Mouse (Mus musculus) midbrain, embryonic 14.5 days (tissue): ENCODE data around the gene Eif4enif1. TPM values are rescaled to one million over a fixed set of nuclear protein-coding genes. Genes with fewer than 3 reads are reported as not detected.
A peak's percentile ranks its signal among the peaks of the same experiment; 100 is the strongest.

Source experiments
- ATAC-seq: fragments of 200-750 bp; cut with Nextera tagmentation; 2 replicates; pipeline ENCODE4 v1.8.0; 2017; ENCODE audit warnings: moderate number of reproducible peaks, moderate library complexity; ENCODE audit not compliant: low FRiP score, low TSS enrichment
- DNase-seq: peaks from one replicate; pipeline ENCODE4 v3.0.0-alpha.2; 2015
- H3K27ac ChIP-seq: fragments of 300-500 bp; sonication (generic); replicated peaks from 2 replicates; pipeline ENCODE4 v1.5.1; 2014; ENCODE audit warnings: mild to moderate bottlenecking, low read depth, low read length, moderate library complexity
- H3K27me3 ChIP-seq: fragments of 300-500 bp; sonication (generic); 2 replicates; pipeline ENCODE4 v1.6.1; 2014; ENCODE audit warnings: low read length, control low read depth, mixed read lengths; ENCODE audit not compliant: control insufficient read depth, insufficient read depth
- H3K36me3 ChIP-seq: fragments of 300-500 bp; sonication (generic); 2 replicates; pipeline ENCODE4 v1.6.1; 2014; ENCODE audit warnings: low read length, control low read depth; ENCODE audit not compliant: control insufficient read depth, insufficient read depth
- H3K4me1 ChIP-seq: fragments of 300-500 bp; sonication (generic); 2 replicates; pipeline ENCODE4 v1.6.1; 2014; ENCODE audit warnings: mild to moderate bottlenecking, antibody characterized with exemption, low read length, control low read depth; ENCODE audit not compliant: control insufficient read depth, insufficient read depth
- H3K4me2 ChIP-seq: fragments of 300-500 bp; sonication (generic); 2 replicates; pipeline ENCODE4 v1.6.1; 2014; ENCODE audit warnings: mild to moderate bottlenecking, low read length, moderate library complexity
- H3K4me3 ChIP-seq: fragments of 300-500 bp; sonication (generic); replicated peaks from 2 replicates; pipeline ENCODE4 v1.5.1; 2014; ENCODE audit warnings: low read depth, low read length
- H3K9ac ChIP-seq: fragments of 300-500 bp; sonication (generic); replicated peaks from 2 replicates; pipeline ENCODE4 v1.6.1; 2014; ENCODE audit warnings: mild to moderate bottlenecking, low read length, moderate library complexity
- H3K9me3 ChIP-seq: fragments of 300-500 bp; sonication (generic); 2 replicates; pipeline ENCODE4 v1.6.1; 2016; ENCODE audit warnings: low read length, control low read depth, mixed read lengths; ENCODE audit not compliant: control insufficient read depth
- WGBS: fragments of 180-500 bp; shearing (Covaris S2); extraction: QIAGEN DNeasy Blood & Tissue Kit; methylation state at CpG from one replicate; pipeline ENCODE4 v1.1.7; 2014; 5-methylcytosine and 5-hydroxymethylcytosine counted together
- polyA plus RNA-seq: library from polyadenylated mRNA; unstranded; fragments of >200 nt; fragmentation: Nextera tagmentation; extraction: Ambion mirVana; gene quantifications from 2 replicates; pipeline ENCODE4 v1.2.1, GENCODE M21; 2014

Gene Eif4enif1
- polyA plus RNA-seq, 1 experiment from 2014 or later = 55.3 TPM

DNA sequence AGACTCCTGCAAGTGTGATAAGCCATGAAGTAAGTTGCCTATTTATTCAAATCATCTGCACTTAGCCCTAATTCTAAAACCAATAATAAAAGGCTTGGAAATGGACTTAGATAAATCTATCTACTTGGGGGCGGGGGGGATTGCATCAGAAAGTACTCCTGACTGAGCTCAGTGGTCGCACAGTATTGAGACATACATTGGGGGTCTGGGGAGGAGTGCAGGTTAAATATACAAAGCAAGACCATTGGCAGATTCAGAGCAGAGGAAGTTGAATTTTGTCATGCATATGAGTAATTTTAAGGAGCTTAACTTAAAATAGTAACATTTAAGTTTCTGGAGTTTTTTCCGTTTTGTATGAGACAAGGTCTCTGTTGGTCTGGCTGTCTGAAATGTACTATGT is 30.1 kb downstream of the Eif4enif1 start:
- DNase-seq = no peak

DNA sequence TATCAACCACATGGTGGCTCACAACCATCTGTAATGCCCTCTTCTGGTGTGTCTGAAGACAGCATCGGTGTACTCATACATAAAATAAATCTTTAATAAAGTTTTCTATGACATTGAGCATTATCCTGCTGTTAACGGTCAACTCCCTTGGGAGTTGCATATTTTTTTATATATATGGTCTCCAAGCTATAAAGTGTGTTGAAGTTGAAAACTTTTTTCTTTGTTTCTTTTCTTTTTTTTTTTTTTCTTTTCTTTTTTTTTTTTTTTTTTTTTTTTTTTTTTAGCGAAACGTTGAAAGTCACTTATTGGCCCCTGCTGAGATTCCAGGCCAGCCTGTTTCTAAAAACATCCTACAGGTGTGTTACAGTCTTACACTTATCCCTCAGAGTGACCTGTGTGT is 31.5 kb downstream of the Eif4enif1 start:
- DNase-seq (no peak), ATAC-seq (no peak)
- no peaks in the 10 kb centered on the region for H3K27me3 ChIP-seq
- H3K27ac ChIP-seq = no peak overlapping the region
- H3K9ac ChIP-seq = no peak overlapping the region
- H3K4me1 ChIP-seq = no peaks in the 10 kb centered on the region
- no peak overlapping the region for H3K4me3 ChIP-seq
- H3K9me3 ChIP-seq = no peaks in the 10 kb centered on the region
- 96% methylated on average over 4 of the region's 4 CpGs for WGBS
- H3K4me2 ChIP-seq = no peak overlapping the region
- peaks cover 86% of the 10 kb centered on the region for H3K36me3 ChIP-seq

More for the DNA sequence above, 30.1 kb downstream of the Eif4enif1 start:
- H3K4me2 ChIP-seq = no peak overlapping the region
- no peak for ATAC-seq
- 93% methylated on average over 3 of the region's 3 CpGs for WGBS
- H3K27ac ChIP-seq = no peak overlapping the region
- no peak overlapping the region for H3K9ac ChIP-seq
- no peak overlapping the region for H3K4me3 ChIP-seq
- no peaks in the 10 kb centered on the region for H3K9me3 ChIP-seq
- H3K27me3 ChIP-seq = no peaks in the 10 kb centered on the region
- peaks cover 82% of the 10 kb centered on the region for H3K36me3 ChIP-seq
- no peaks in the 10 kb centered on the region for H3K4me1 ChIP-seq

DNA sequence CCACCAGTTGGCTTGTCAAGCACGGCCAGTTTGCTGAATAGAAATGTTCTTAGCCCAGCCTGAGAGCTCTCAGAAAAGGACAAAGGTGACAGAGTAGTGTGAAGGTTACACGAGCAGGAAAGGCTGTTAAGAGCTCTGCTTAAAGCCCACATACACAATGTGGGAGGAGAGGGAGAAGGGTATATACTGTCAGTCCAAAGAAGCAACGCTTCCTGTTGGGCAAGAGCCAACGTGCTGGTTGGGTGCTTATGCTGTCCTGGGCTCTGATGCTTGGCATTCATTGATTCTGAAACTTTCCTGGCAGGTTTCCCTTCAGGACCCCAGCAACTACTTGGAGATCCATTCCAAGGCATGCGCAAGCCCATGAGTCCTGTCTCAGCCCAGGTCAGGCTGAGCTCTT is 33.1 kb downstream of the Eif4enif1 start:
- no peaks in the 10 kb centered on the region for H3K27me3 ChIP-seq
- peaks cover 86% of the 10 kb centered on the region for H3K36me3 ChIP-seq
- H3K9ac ChIP-seq = no peak overlapping the region
- peak; percentile 8 for DNase-seq
- H3K27ac ChIP-seq = no peak overlapping the region
- no peak overlapping the region for H3K4me3 ChIP-seq
- no peak for ATAC-seq
- no peaks in the 10 kb centered on the region for H3K4me1 ChIP-seq
- H3K9me3 ChIP-seq = no peaks in the 10 kb centered on the region
- 88% methylated on average over 5 of the region's 5 CpGs for WGBS
- H3K4me2 ChIP-seq = no peak overlapping the region

DNA sequence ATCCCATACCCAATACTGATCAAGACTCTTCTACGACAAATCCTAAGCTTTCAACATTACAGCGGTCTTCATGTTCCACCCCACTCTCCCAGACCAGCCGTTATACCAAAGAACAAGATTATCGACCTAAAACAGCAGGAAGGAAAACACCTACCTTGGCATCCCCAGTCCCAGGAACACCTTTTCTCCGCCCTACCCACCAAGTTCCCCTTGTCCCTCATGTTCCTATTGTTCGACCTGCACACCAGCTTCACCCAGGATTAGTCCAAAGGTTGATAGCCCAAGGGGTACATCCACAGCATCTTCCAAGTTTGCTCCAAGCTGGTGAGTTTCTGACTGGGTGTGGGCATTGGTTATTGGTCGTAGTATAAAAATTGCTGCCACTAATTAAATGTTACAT is 40.2 kb downstream of the Eif4enif1 start:
- no peaks in the 10 kb centered on the region for H3K4me1 ChIP-seq
- ATAC-seq = no peak
- peaks cover 3% of the 10 kb centered on the region; the same call in 1 of the 2 replicates for H3K9me3 ChIP-seq

DNA sequence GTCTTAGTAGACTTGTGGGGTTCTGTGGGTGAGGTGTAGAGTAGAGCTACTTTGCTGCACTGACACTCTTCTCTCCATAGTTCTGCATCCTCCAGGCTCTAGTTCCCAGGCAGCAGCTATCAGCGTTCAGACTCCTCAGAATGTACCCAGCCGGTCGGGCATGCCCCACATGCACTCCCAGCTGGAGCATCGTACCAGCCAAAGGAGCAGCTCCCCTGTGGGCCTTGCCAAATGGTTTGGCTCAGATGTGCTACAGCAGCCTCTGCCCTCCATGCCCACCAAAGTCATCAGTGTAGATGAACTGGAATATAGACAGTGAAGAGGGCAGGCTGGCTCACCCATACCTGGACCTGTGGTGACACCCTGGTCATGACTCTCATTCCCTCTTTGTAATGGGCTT is 41.6 kb downstream of the Eif4enif1 start:
- no peak for DNase-seq
- no peaks in the 10 kb centered on the region for H3K4me1 ChIP-seq
- WGBS = 85% methylated on average over 4 of the region's 4 CpGs
- H3K9me3 ChIP-seq = peaks cover 3% of the 10 kb centered on the region; the same call in 1 of the 2 replicates
- no peak overlapping the region for H3K27ac ChIP-seq
- H3K4me2 ChIP-seq = no peak overlapping the region
- no peak for ATAC-seq
- no peak overlapping the region for H3K9ac ChIP-seq
- no peaks in the 10 kb centered on the region for H3K27me3 ChIP-seq
- no peak overlapping the region for H3K4me3 ChIP-seq
- peaks cover 95% of the 10 kb centered on the region for H3K36me3 ChIP-seq

More for the DNA sequence above, 40.2 kb downstream of the Eif4enif1 start:
- no peak overlapping the region for H3K27ac ChIP-seq
- H3K36me3 ChIP-seq = peaks cover 94% of the 10 kb centered on the region
- no peak overlapping the region for H3K4me2 ChIP-seq
- H3K27me3 ChIP-seq = no peaks in the 10 kb centered on the region
- H3K4me3 ChIP-seq = no peak overlapping the region
- no peak overlapping the region for H3K9ac ChIP-seq
- WGBS = 94% methylated on average over 7 of the region's 7 CpGs
- no peak for DNase-seq

DNA sequence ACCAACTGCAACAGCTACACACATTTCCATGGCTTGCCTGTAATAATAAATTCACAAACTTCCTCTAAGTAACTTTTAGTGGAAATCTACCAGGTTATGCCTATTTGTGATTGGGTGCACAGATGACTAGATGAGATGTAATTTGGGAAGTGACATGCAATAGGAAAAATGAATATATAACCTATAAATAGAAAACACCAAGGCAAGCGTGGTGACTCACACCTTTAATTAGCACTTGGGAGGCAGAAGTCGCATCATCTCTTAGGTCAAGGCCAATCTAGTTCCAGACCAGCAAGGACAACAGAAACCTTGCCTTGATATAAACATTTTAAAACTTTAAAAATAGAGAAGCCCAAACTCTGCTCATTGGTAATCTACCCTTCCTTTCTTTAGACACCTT is 45.2 kb downstream of the Eif4enif1 start:
- no peaks in the 10 kb centered on the region for H3K4me1 ChIP-seq
- no peak overlapping the region for H3K4me2 ChIP-seq
- no peak for DNase-seq
- no peaks in the 10 kb centered on the region for H3K9me3 ChIP-seq
- H3K4me3 ChIP-seq = no peak overlapping the region
- H3K27me3 ChIP-seq = no peaks in the 10 kb centered on the region
- peaks cover 95% of the 10 kb centered on the region for H3K36me3 ChIP-seq
- H3K9ac ChIP-seq = no peak overlapping the region
- ATAC-seq = no peak
- no peak overlapping the region for H3K27ac ChIP-seq
- WGBS = 98% methylated on average over 2 of the region's 2 CpGs

DNA sequence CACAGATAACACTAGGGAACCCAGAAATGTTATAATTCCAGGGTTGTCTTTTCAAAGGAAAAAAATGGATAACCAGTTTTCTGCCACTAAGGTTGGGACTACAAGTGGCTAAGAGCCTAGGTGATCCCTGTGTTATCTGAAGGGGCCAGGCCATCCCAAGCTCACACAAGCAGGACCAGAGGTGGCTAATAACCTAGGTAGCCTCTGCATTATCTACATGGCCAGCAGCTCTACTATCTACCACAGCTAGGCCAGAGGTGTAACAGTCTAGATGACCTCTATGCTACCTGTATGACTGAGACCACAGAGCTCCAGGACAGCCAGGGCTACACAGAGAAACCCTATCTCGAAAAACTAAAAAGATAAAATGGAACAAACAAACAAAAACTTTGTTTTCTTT is 57.3 kb downstream of the Eif4enif1 start:
- WGBS = 98% methylated on average over 1 of the region's 1 CpGs

DNA sequence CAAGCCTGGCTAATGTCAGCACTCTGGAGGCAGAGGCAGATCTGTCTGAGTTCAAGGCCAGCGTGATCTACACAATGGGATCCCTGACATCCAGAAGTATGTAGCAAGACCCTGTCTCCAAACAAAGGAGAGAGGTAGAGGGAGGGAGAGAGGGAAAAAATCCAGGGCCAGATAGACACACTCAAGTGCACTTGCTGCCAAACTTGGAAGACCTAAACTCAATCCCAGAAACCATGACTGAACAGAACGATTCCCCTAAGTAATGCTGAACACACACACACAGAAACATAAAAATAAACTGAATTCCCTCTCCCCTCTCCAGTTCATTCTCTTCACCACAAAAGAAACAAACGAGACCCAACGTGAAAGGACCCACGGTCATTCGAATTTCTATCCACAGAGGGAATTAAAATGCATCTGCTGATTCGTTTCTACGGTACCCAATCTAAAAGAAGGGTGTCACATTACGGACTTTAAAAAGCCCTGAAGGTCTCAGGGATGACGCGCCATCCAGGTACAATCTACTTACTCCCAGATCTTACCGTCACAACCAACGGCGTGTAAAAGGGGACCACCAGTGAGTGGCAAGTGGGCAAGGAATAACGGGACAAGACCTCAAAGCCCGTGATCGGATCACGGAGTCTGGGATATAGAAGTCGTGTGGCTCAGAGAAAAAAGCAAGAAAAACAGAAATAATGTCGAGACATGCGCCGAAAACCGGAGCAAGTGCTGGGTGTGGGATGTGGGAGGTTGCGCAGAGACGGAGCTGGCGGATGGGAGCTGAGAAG is 63.3 kb downstream of the Eif4enif1 start:
- peak; percentile 8; the same call in 1 of the 2 replicates for ATAC-seq
- H3K4me3 ChIP-seq = peak overlapping the region; percentile 95
- peak overlapping the region; percentile 80 for H3K4me2 ChIP-seq
- H3K27ac ChIP-seq = peak overlapping the region; percentile 93
- no peaks in the 10 kb centered on the region for H3K9me3 ChIP-seq
- H3K36me3 ChIP-seq = peaks cover 33% of the 10 kb centered on the region
- H3K9ac ChIP-seq = peak overlapping the region; percentile 97
- H3K4me1 ChIP-seq = peaks cover 18% of the 10 kb centered on the region
- peak; percentile 19 for DNase-seq
- under 1% methylated on average over 26 of the region's 26 CpGs for WGBS
- H3K27me3 ChIP-seq = no peaks in the 10 kb centered on the region

More for the DNA sequence above, 57.3 kb downstream of the Eif4enif1 start:
- DNase-seq (no peak), ATAC-seq (no peak)
- Histone ChIP-seq H3K4me1 (peaks cover 7% of the 10 kb centered on the region), H3K27ac (no peak overlapping the region), H3K36me3 (peaks cover 82% of the 10 kb centered on the region), H3K9me3 (no peaks in the 10 kb centered on the region), H3K9ac (no peak overlapping the region), H3K27me3 (no peaks in the 10 kb centered on the region), H3K4me3 (no peak overlapping the region), H3K4me2 (no peak overlapping the region)
